Mouse (Mus musculus): ENCODE results near the gene Zfp362.

Gene Zfp362

GRCm38 (mm10) chr4:128768120-128768519 is 37.7 kb downstream of the Zfp362 start:
- in situ Hi-C loops (cut with MboI; ENCODE audit: unreplicated experiment in 2 of 2), result no loop called here

- in situ Hi-C loops (cut with MboI; ENCODE audit: unreplicated experiment in 2 of 2), result no loop called here
Observed at GRCm38 (mm10) chr4:128766929-128767328, 38.9 kb downstream of the Zfp362 start.

- in situ Hi-C loops (cut with MboI; ENCODE audit: unreplicated experiment in 2 of 2), result no loop called here
Observed at GRCm38 (mm10) chr4:128760029-128760428, 45.8 kb downstream of the Zfp362 start.

GRCm38 (mm10) chr4:128759214-128759613 is 46.6 kb downstream of the Zfp362 start:
- in situ Hi-C loops (cut with MboI; ENCODE audit: unreplicated experiment in 2 of 2), result no loop called here

- in situ Hi-C loops (cut with MboI; ENCODE audit: unreplicated experiment in 2 of 2), result no loop called here
Observed at GRCm38 (mm10) chr4:128755900-128756299, 49.9 kb downstream of the Zfp362 start.

GRCm38 (mm10) chr4:128755064-128755463 is 50.8 kb downstream of the Zfp362 start, which contains the start of gene A3galt2:
Gene A3galt2 (plus strand): TSS chr4:128755364.
- in situ Hi-C loops (cut with MboI; ENCODE audit: unreplicated experiment in 2 of 2), result no loop called here

GRCm38 (mm10) chr4:128753571-128753970 is 52.3 kb downstream of the Zfp362 start:
- in situ Hi-C loops (cut with MboI; ENCODE audit: unreplicated experiment in 2 of 2), result no loop called here

GRCm38 (mm10) chr4:128752031-128752757 is 53.7 kb downstream of the Zfp362 start:
- in situ Hi-C loops (cut with MboI; ENCODE audit: unreplicated experiment in 2 of 2), result no loop called here

GRCm38 (mm10) chr4:128751006-128751405 is 54.8 kb downstream of the Zfp362 start:
- in situ Hi-C loops (cut with MboI; ENCODE audit: unreplicated experiment in 2 of 2), result no loop called here

GRCm38 (mm10) chr4:128748309-128748708 is 57.5 kb downstream of the Zfp362 start:
- in situ Hi-C loops (cut with MboI; ENCODE audit: unreplicated experiment in 2 of 2), result no loop called here

- in situ Hi-C loops (cut with MboI; ENCODE audit: unreplicated experiment in 2 of 2), result no loop called here
Observed at GRCm38 (mm10) chr4:128747614-128748270, 58.1 kb downstream of the Zfp362 start.

- in situ Hi-C loops (cut with MboI; ENCODE audit: unreplicated experiment in 2 of 2), result no loop called here
Observed at GRCm38 (mm10) chr4:128745160-128745559, 60.7 kb downstream of the Zfp362 start.

- in situ Hi-C loops (cut with MboI; ENCODE audit: unreplicated experiment in 2 of 2), result no loop called here
Observed at GRCm38 (mm10) chr4:128743031-128743626, 62.7 kb downstream of the Zfp362 start.

- in situ Hi-C loops (cut with MboI; ENCODE audit: unreplicated experiment in 2 of 2), result no loop called here
Observed at GRCm38 (mm10) chr4:128742379-128742970, 63.4 kb downstream of the Zfp362 start.

GRCm38 (mm10) chr4:128741906-128742305 is 63.9 kb downstream of the Zfp362 start:
- in situ Hi-C loops (cut with MboI; ENCODE audit: unreplicated experiment in 2 of 2), result no loop called here

GRCm38 (mm10) chr4:128740878-128741277 is 65.0 kb downstream of the Zfp362 start:
- in situ Hi-C loops (cut with MboI; ENCODE audit: unreplicated experiment in 2 of 2), result no loop called here

- in situ Hi-C loops (cut with MboI; ENCODE audit: unreplicated experiment in 2 of 2), result no loop called here
Observed at GRCm38 (mm10) chr4:128737825-128738610, 67.8 kb downstream of the Zfp362 start.

GRCm38 (mm10) chr4:128737137-128737589 is 68.7 kb downstream of the Zfp362 start:
- in situ Hi-C loops (cut with MboI; ENCODE audit: unreplicated experiment in 2 of 2), result no loop called here

- in situ Hi-C loops (cut with MboI; ENCODE audit: unreplicated experiment in 2 of 2), result no loop called here
Observed at GRCm38 (mm10) chr4:128734721-128735671, 70.8 kb downstream of the Zfp362 start.
